Mouse (Mus musculus) myocyte (in vitro differentiated cells): Measurements from ENCODE around the gene Schip1. TPM values are rescaled to one million over a fixed set of nuclear protein-coding genes. Genes with fewer than 3 reads are reported as not detected.

Experiments
- H3K27me3 ChIP-seq: one replicate; pipeline ENCODE4 v1.6.1; 2011; ENCODE audit not compliant: control insufficient read depth, insufficient read depth, insufficient read length
- H3K36me3 ChIP-seq: one replicate; pipeline ENCODE4 v1.6.1; 2011; ENCODE audit not compliant: control insufficient read depth, insufficient read depth
- H3K4me2 ChIP-seq: one replicate; pipeline ENCODE4 v1.6.1; 2011; ENCODE audit warnings: low read depth, control low read depth
- H3K4me3 ChIP-seq: one replicate; pipeline ENCODE4 v1.5.1; 2011; ENCODE audit warnings: mild to moderate bottlenecking, control low read depth, moderate library complexity
- H3K79me2 ChIP-seq: one replicate; pipeline ENCODE4 v1.6.1; 2011; ENCODE audit not compliant: control insufficient read depth, insufficient read depth
- H3ac ChIP-seq: one replicate; pipeline ENCODE4 v1.6.1; 2011; ENCODE audit not compliant: control insufficient read depth, insufficient read length
- CEBPB ChIP-seq: IDR thresholded peaks from 2 replicates; pipeline ENCODE4 v1.6.1; 2011; ENCODE audit warnings: mild to moderate bottlenecking, moderate library complexity; ENCODE audit not compliant: poor library complexity, insufficient read depth, severe bottlenecking
- E2F4 ChIP-seq: IDR thresholded peaks from one replicate; pipeline ENCODE4 v1.6.1; 2011; ENCODE audit warnings: mild to moderate bottlenecking, control low read depth, moderate library complexity; ENCODE audit not compliant: insufficient read depth
- MAX ChIP-seq: IDR thresholded peaks from one replicate; pipeline ENCODE4 v1.6.1; 2011; ENCODE audit warnings: low read depth, mild to moderate bottlenecking, control low read depth
- MYOD1 ChIP-seq, 3 experiments: IDR thresholded peaks; one replicate each; pipeline ENCODE4 v1.6.1; 2011; ENCODE audit warnings: control low read depth in 2 of 3, low read depth in 2 of 3, mild to moderate bottlenecking in 2 of 3, moderate library complexity in 1 of 3; ENCODE audit not compliant: insufficient read length in 2 of 3, control insufficient read depth in 1 of 3
- MYOG ChIP-seq, 3 experiments: IDR thresholded peaks; one replicate each; pipeline ENCODE4 v1.6.1; 2011; ENCODE audit warnings: control low read depth in 2 of 3, low read depth in 2 of 3, mild to moderate bottlenecking in 2 of 3; ENCODE audit not compliant: insufficient read length in 2 of 3, control insufficient read depth in 1 of 3, insufficient read depth in 1 of 3
- POLR2A ChIP-seq: IDR thresholded peaks from one replicate; pipeline ENCODE4 v1.6.1; 2011; ENCODE audit warnings: low read depth, mild to moderate bottlenecking, control low read depth, moderate library complexity; ENCODE audit not compliant: insufficient read length
- POLR2AphosphoS2 ChIP-seq: IDR thresholded peaks from one replicate; pipeline ENCODE4 v1.6.1; 2011; ENCODE audit warnings: low read depth, control low read depth; ENCODE audit not compliant: insufficient read length
- REST ChIP-seq: IDR thresholded peaks from one replicate; pipeline ENCODE4 v1.6.1; 2011; ENCODE audit warnings: mild to moderate bottlenecking, control low read depth, moderate library complexity; ENCODE audit not compliant: insufficient read depth, insufficient read length
- SRF ChIP-seq: IDR thresholded peaks from one replicate; pipeline ENCODE4 v1.6.1; 2011; ENCODE audit warnings: low read depth; ENCODE audit not compliant: control insufficient read depth, insufficient read length
- TCF12 ChIP-seq: IDR thresholded peaks from one replicate; pipeline ENCODE4 v1.6.1; 2011; ENCODE audit warnings: mild to moderate bottlenecking, control low read depth; ENCODE audit not compliant: poor library complexity, insufficient read depth, severe bottlenecking
- TCF3 ChIP-seq: IDR thresholded peaks from one replicate; pipeline ENCODE4 v1.6.1; 2011; ENCODE audit warnings: low read depth, control low read depth; ENCODE audit not compliant: insufficient read length
- USF1 ChIP-seq: IDR thresholded peaks from one replicate; pipeline ENCODE4 v1.6.1; 2011; ENCODE audit warnings: low read depth, mild to moderate bottlenecking, control low read depth, moderate library complexity
- polyA plus RNA-seq: library from polyadenylated mRNA; unstranded; fragments of >200 nt; fragmentation: generic; extraction: Trizol; gene quantifications from one replicate; pipeline ENCODE4 v1.2.1, GENCODE M21; 2012; ENCODE audit warnings: missing spikeins

Schip1 gene
- polyA plus RNA-seq, 1 experiment = 23.3 TPM

- Histone ChIP-seq H3ac (no peak overlapping the region), H3K4me3 (no peak overlapping the region), H3K36me3 (no peaks in the 10 kb centered on the region), H3K27me3 (no peaks in the 10 kb centered on the region), H3K79me2 (no peaks in the 10 kb centered on the region), H3K4me2 (no peak overlapping the region)
- no peak for TF ChIP-seq REST
- no peak for TF ChIP-seq POLR2AphosphoS2
- TF ChIP-seq TCF12 = no peak
- no peak for TF ChIP-seq TCF3
- TF ChIP-seq MAX = no peak
- TF ChIP-seq SRF = no peak
- no peak for TF ChIP-seq CEBPB
- no peak for TF ChIP-seq MYOD1 (IDR thresholded peaks at IDR 0.05; ENCODE audit: control insufficient read depth in 1 of 3, insufficient read length in 2 of 3, low read depth in 2 of 3)
- TF ChIP-seq MYOG (IDR thresholded peaks at IDR 0.05; ENCODE audit: control insufficient read depth in 1 of 3, insufficient read depth in 1 of 3, insufficient read length in 2 of 3, low read depth in 2 of 3) = no peak
- no peak for TF ChIP-seq USF1
- no peak for TF ChIP-seq POLR2A
- no peak for TF ChIP-seq E2F4
Observed at GRCm38 (mm10) chr3:68239887-68240286, 175.3 kb downstream of the Schip1 start.

- no peak for TF ChIP-seq MYOD1 (IDR thresholded peaks at IDR 0.05; ENCODE audit: control insufficient read depth in 1 of 3, insufficient read length in 2 of 3, low read depth in 2 of 3)
- Histone ChIP-seq H3K4me2 (no peak overlapping the region), H3K27me3 (no peaks in the 10 kb centered on the region), H3K79me2 (no peaks in the 10 kb centered on the region), H3ac (no peak overlapping the region), H3K36me3 (no peaks in the 10 kb centered on the region), H3K4me3 (no peak overlapping the region)
Observed at GRCm38 (mm10) chr3:68243239-68243638, 178.6 kb downstream of the Schip1 start.

GRCm38 (mm10) chr3:68246154-68246553 is 181.6 kb downstream of the Schip1 start:
- no peak for TF ChIP-seq TCF3
- TF ChIP-seq USF1 = no peak
- TF ChIP-seq TCF12 = no peak
- TF ChIP-seq REST = no peak
- TF ChIP-seq CEBPB = no peak
- no peak for TF ChIP-seq E2F4
- no peak for TF ChIP-seq MYOG (IDR thresholded peaks at IDR 0.05; ENCODE audit: control insufficient read depth in 1 of 3, insufficient read depth in 1 of 3, insufficient read length in 2 of 3, low read depth in 2 of 3)
- Histone ChIP-seq H3K4me2 (no peak overlapping the region), H3K4me3 (no peak overlapping the region), H3ac (no peak overlapping the region), H3K27me3 (no peaks in the 10 kb centered on the region), H3K79me2 (no peaks in the 10 kb centered on the region), H3K36me3 (no peaks in the 10 kb centered on the region)

GRCm38 (mm10) chr3:68250589-68250988 is 186.0 kb downstream of the Schip1 start:
- Histone ChIP-seq H3K79me2 (no peaks in the 10 kb centered on the region), H3K4me3 (no peak overlapping the region), H3K36me3 (no peaks in the 10 kb centered on the region), H3K27me3 (no peaks in the 10 kb centered on the region), H3K4me2 (no peak overlapping the region), H3ac (no peak overlapping the region)
- no peak for TF ChIP-seq MYOG (IDR thresholded peaks at IDR 0.05; ENCODE audit: control insufficient read depth in 1 of 3, insufficient read depth in 1 of 3, insufficient read length in 2 of 3, low read depth in 2 of 3)
- no peak for TF ChIP-seq POLR2AphosphoS2
- TF ChIP-seq POLR2A = no peak
- no peak for TF ChIP-seq USF1
- no peak for TF ChIP-seq TCF3
- no peak for TF ChIP-seq SRF
- TF ChIP-seq TCF12 = no peak
- no peak for TF ChIP-seq MAX

- Histone ChIP-seq H3K4me3 (no peak overlapping the region), H3ac (no peak overlapping the region), H3K27me3 (no peaks in the 10 kb centered on the region), H3K36me3 (no peaks in the 10 kb centered on the region), H3K79me2 (no peaks in the 10 kb centered on the region), H3K4me2 (no peak overlapping the region)
- no peak for TF ChIP-seq POLR2A
- no peak for TF ChIP-seq CEBPB
- TF ChIP-seq TCF3 = no peak
- TF ChIP-seq USF1 = no peak
- TF ChIP-seq REST = no peak
- TF ChIP-seq TCF12 = no peak
- TF ChIP-seq POLR2AphosphoS2 = no peak
- no peak for TF ChIP-seq MYOD1 (IDR thresholded peaks at IDR 0.05; ENCODE audit: control insufficient read depth in 1 of 3, insufficient read length in 2 of 3, low read depth in 2 of 3)
- no peak for TF ChIP-seq E2F4
- TF ChIP-seq SRF = no peak
- TF ChIP-seq MYOG (IDR thresholded peaks at IDR 0.05; ENCODE audit: control insufficient read depth in 1 of 3, insufficient read depth in 1 of 3, insufficient read length in 2 of 3, low read depth in 2 of 3) = no peak
- TF ChIP-seq MAX = no peak
Observed at GRCm38 (mm10) chr3:68252335-68252734, 187.7 kb downstream of the Schip1 start.
